Mouse (Mus musculus) bone marrow macrophage, adult 2 months (primary cell): ENCODE measurements around the gene Als2cl.

ENCODE experiments used
- CTCF ChIP-seq: IDR thresholded peaks from 2 replicates; pipeline ENCODE4 v1.5.1; 2012; ENCODE audit warnings: low read depth, mild to moderate bottlenecking, low read length, moderate library complexity
- POLR2A ChIP-seq: IDR thresholded peaks from 2 replicates; pipeline ENCODE4 v1.6.1; 2012; ENCODE audit warnings: mild to moderate bottlenecking, low read depth, low read length, borderline replicate concordance

DNA sequence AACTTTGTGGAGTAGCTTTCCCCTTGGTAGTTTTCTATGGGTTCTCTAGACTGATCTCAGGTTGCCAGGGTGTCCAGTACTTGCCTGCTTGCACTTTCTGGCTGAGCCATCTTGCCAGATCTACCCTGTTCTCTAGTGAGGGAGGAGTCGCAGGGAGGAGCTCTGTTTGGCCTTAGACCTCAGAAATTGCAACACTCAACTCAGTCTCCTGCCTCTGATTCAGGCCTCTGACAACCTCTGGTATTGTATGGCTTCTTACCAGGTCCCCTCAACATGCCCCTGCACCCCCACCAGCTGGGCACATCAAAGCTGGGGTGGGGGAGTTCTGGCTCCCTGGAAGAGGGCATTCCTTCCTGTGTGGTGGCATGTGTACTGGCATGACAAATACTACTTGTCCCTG, 2.3 kb upstream of the Als2cl start:
- TF ChIP-seq CTCF (no peak), POLR2A (no peak)
